Mouse (Mus musculus): ENCODE results near the gene Ncbp3. TPM values are rescaled to one million over a fixed set of nuclear protein-coding genes. Genes with fewer than 3 reads are reported as not detected.

The Ncbp3 gene
- 7.0 TPM for polyA plus RNA-seq (2017; shearing (Covaris generic))

GRCm38 (mm10) chr11:73047542-73047996 is at the start of gene Ncbp3:
TSS of gene Ncbp3 (plus strand) at chr11:73047783.

GRCm38 (mm10) chr11:72998771-72999170 is 48.8 kb upstream of the Ncbp3 start, which contains the start of gene P2rx1:
TSS of gene P2rx1 (plus strand) at chr11:72999103.

GRCm38 (mm10) chr11:73018471-73019146 is 29.0 kb upstream of the Ncbp3 start, which contains the start of gene Camkk1:
TSS of gene Camkk1 (plus strand) at chr11:73019008.

GRCm38 (mm10) chr11:73090283-73090682 is 42.7 kb downstream of the Ncbp3 start, which contains the start of gene Itgae:
TSS of gene Itgae (plus strand) at chr11:73090583.

GRCm38 (mm10) chr11:73137591-73138501 is 90.3 kb downstream of the Ncbp3 start, which contains the start of gene Haspin:
TSS of gene Haspin (minus strand) at chr11:73138294.

Other genes starting within 250 kb of the Ncbp3 start
- 262 TPM for gene Atp2a3, start 86.6 kb upstream of the Ncbp3 start, polyA plus RNA-seq (2017; shearing (Covaris generic))
- not detected for gene P2rx1, start 48.7 kb upstream of the Ncbp3 start, polyA plus RNA-seq (2017; shearing (Covaris generic))
- gene Camkk1, start 28.8 kb upstream of the Ncbp3 start, polyA plus RNA-seq (2017; shearing (Covaris generic)): 2.0 TPM
- 0.59 TPM for gene Itgae, start 42.8 kb downstream of the Ncbp3 start, polyA plus RNA-seq (2017; shearing (Covaris generic))
- 2.2 TPM for gene Haspin, start 90.5 kb downstream of the Ncbp3 start, polyA plus RNA-seq (2017; shearing (Covaris generic))
- not detected for gene P2rx5, start 112.6 kb downstream of the Ncbp3 start, polyA plus RNA-seq (2017; shearing (Covaris generic))
- 95.4 TPM for gene Emc6, start 129.3 kb downstream of the Ncbp3 start, polyA plus RNA-seq (2017; shearing (Covaris generic))
- gene Tax1bp3, start 129.3 kb downstream of the Ncbp3 start, polyA plus RNA-seq (2017; shearing (Covaris generic)): 12.4 TPM
- 8.6 TPM for gene Ctns, start 151.3 kb downstream of the Ncbp3 start, polyA plus RNA-seq (2017; shearing (Covaris generic))
- 6.2 TPM for gene Shpk, start 151.7 kb downstream of the Ncbp3 start, polyA plus RNA-seq (2017; shearing (Covaris generic))
- not detected for gene Trpv1, start 186.5 kb downstream of the Ncbp3 start, polyA plus RNA-seq (2017; shearing (Covaris generic))
- 0.12 TPM for gene Trpv3, start 219.6 kb downstream of the Ncbp3 start, polyA plus RNA-seq (2017; shearing (Covaris generic))

Data from effector memory CD4-positive, alpha-beta T cell, adult 7 months (primary cell).